Mouse (Mus musculus) spleen, adult 2 months (tissue): ENCODE data around the gene Smchd1.

Source experiments
- CTCF ChIP-seq: fragments of 200-500 bp; IDR thresholded peaks from 2 replicates; pipeline ENCODE4 v1.5.1; 2011; ENCODE audit warnings: mild to moderate bottlenecking, inconsistent platforms; ENCODE audit not compliant: insufficient read depth, insufficient read length, insufficient replicate concordance; ENCODE audit errors: extremely low read depth
- POLR2A ChIP-seq: fragments of 200-500 bp; IDR thresholded peaks from 2 replicates; pipeline ENCODE4 v1.6.1; 2011; ENCODE audit warnings: low read depth, low read length, inconsistent platforms

- TF ChIP-seq CTCF: no peak
- no peak for TF ChIP-seq POLR2A
Measured at GRCm38 (mm10) chr17:71309141-71309540, 166.0 kb downstream of the Smchd1 start.
